Mouse (Mus musculus) testis, adult 2 months (tissue): ENCODE results near the gene Slc25a14. TPM values are rescaled to one million over a fixed set of nuclear protein-coding genes. Genes with fewer than 3 reads are reported as not detected.
A peak's percentile ranks its signal among the peaks of the same experiment; 100 is the strongest.

Experiments used
- H3K27ac ChIP-seq: fragments of 200-500 bp; 2 replicates; pipeline ENCODE4 v1.5.1; 2012; ENCODE audit warnings: low read depth, low read length; ENCODE audit not compliant: control insufficient read depth, insufficient read depth
- H3K27me3 ChIP-seq: fragments of 200-500 bp; 2 replicates; pipeline ENCODE4 v1.6.1; 2012; ENCODE audit warnings: mild to moderate bottlenecking, low read length, moderate library complexity; ENCODE audit not compliant: control insufficient read depth, insufficient read depth
- H3K36me3 ChIP-seq: fragments of 200-500 bp; 2 replicates; pipeline ENCODE4 v1.6.1; 2012; ENCODE audit warnings: mild to moderate bottlenecking, low read length; ENCODE audit not compliant: control insufficient read depth, insufficient read depth
- H3K4me1 ChIP-seq: fragments of 200-500 bp; 2 replicates; pipeline ENCODE4 v1.6.1; 2012; ENCODE audit warnings: low read length; ENCODE audit not compliant: control insufficient read depth, insufficient read depth
- H3K4me3 ChIP-seq: fragments of 200-500 bp; 2 replicates; pipeline ENCODE4 v1.5.1; 2012; ENCODE audit warnings: low read depth, mild to moderate bottlenecking, low read length, moderate library complexity, mixed read lengths; ENCODE audit not compliant: control insufficient read depth
- CTCF ChIP-seq: fragments of 200-500 bp; IDR thresholded peaks from 2 replicates; pipeline ENCODE4 v1.5.1; 2012; ENCODE audit warnings: low read depth, mild to moderate bottlenecking, inconsistent platforms, low read length, moderate library complexity; ENCODE audit not compliant: control insufficient read depth, insufficient read depth, insufficient replicate concordance
- POLR2A ChIP-seq: fragments of 200-500 bp; IDR thresholded peaks from 2 replicates; pipeline ENCODE4 v1.6.1; 2012; ENCODE audit warnings: low read depth, mild to moderate bottlenecking, inconsistent platforms, low read length, moderate library complexity; ENCODE audit not compliant: control insufficient read depth
- polyA plus RNA-seq: library from polyadenylated mRNA; depleted of rRNA; stranded (reverse); fragments of >200 nt; gene quantifications from 2 replicates; pipeline ENCODE4 v1.2.3, GENCODE M21; 2012

The Slc25a14 gene
- polyA plus RNA-seq, 1 experiment: 5.1 TPM

GRCm38 (mm10) chrX:48623049-48623378 is 199 bp upstream of the Slc25a14 start:
- Histone ChIP-seq H3K36me3 (no peaks in the 10 kb centered on the region), H3K27ac (peak overlapping the region; percentile 72; the same call in 1 of the 2 replicates), H3K4me3 (peak overlapping the region; percentile 92), H3K27me3 (no peaks in the 10 kb centered on the region), H3K4me1 (no peaks in the 10 kb centered on the region)
- TF ChIP-seq POLR2A (no peak), CTCF (no peak)

- Histone ChIP-seq H3K36me3 (no peaks in the 10 kb centered on the region), H3K4me3 (peak overlapping the region; percentile 92), H3K4me1 (no peaks in the 10 kb centered on the region), H3K27me3 (no peaks in the 10 kb centered on the region), H3K27ac (peak overlapping the region; percentile 72)
- TF ChIP-seq POLR2A (no peak), CTCF (no peak)
Measured at GRCm38 (mm10) chrX:48624054-48624420, 824 bp downstream of the Slc25a14 start.

GRCm38 (mm10) chrX:48637032-48637431 is 13.8 kb downstream of the Slc25a14 start:
- TF ChIP-seq POLR2A: no peak
- no peak for TF ChIP-seq CTCF
- Histone ChIP-seq H3K4me1 (no peaks in the 10 kb centered on the region), H3K27me3 (no peaks in the 10 kb centered on the region), H3K36me3 (no peaks in the 10 kb centered on the region), H3K27ac (no peak overlapping the region), H3K4me3 (no peak overlapping the region)

- TF ChIP-seq POLR2A (no peak), CTCF (no peak)
- no peaks in the 10 kb centered on the region for H3K36me3 ChIP-seq
- H3K27ac ChIP-seq: no peak overlapping the region
Measured at GRCm38 (mm10) chrX:48644122-48644521, 20.9 kb downstream of the Slc25a14 start.

GRCm38 (mm10) chrX:48666807-48667206 is 43.6 kb downstream of the Slc25a14 start:
- Histone ChIP-seq H3K4me1 (no peaks in the 10 kb centered on the region), H3K27me3 (no peaks in the 10 kb centered on the region), H3K4me3 (no peak overlapping the region), H3K36me3 (no peaks in the 10 kb centered on the region), H3K27ac (no peak overlapping the region)
- TF ChIP-seq POLR2A: no peak
- TF ChIP-seq CTCF: no peak

More at GRCm38 (mm10) chrX:48644122-48644521, 20.9 kb downstream of the Slc25a14 start:
- H3K4me1 ChIP-seq: no peaks in the 10 kb centered on the region
- H3K27me3 ChIP-seq: no peaks in the 10 kb centered on the region
- H3K4me3 ChIP-seq: no peak overlapping the region

GRCm38 (mm10) chrX:48669588-48669987 is 46.4 kb downstream of the Slc25a14 start:
- Histone ChIP-seq H3K27ac (no peak overlapping the region), H3K4me3 (no peak overlapping the region), H3K36me3 (no peaks in the 10 kb centered on the region), H3K4me1 (no peaks in the 10 kb centered on the region), H3K27me3 (no peaks in the 10 kb centered on the region)
- TF ChIP-seq CTCF (no peak), POLR2A (no peak)

- Histone ChIP-seq H3K27ac (no peak overlapping the region), H3K36me3 (no peaks in the 10 kb centered on the region), H3K27me3 (no peaks in the 10 kb centered on the region), H3K4me3 (no peak overlapping the region), H3K4me1 (no peaks in the 10 kb centered on the region)
- TF ChIP-seq CTCF (no peak), POLR2A (no peak)
Measured at GRCm38 (mm10) chrX:48671714-48672113, 48.5 kb downstream of the Slc25a14 start.

GRCm38 (mm10) chrX:48674171-48674570 is 51.0 kb downstream of the Slc25a14 start, which contains the start of gene Gpr119:
Gene Gpr119 (minus strand): TSS chrX:48674478.
- TF ChIP-seq CTCF: no peak
- TF ChIP-seq POLR2A: no peak
- no peak within 1 kb of the TSS for H3K4me3 ChIP-seq

More at GRCm38 (mm10) chrX:48674171-48674570, 51.0 kb downstream of the Slc25a14 start, which contains the start of gene Gpr119:
- Histone ChIP-seq H3K27me3 (no peaks in the 10 kb centered on the region), H3K36me3 (no peaks in the 10 kb centered on the region), H3K4me1 (no peaks in the 10 kb centered on the region), H3K27ac (no peak within 1 kb of the TSS)
